Mouse (Mus musculus) G1E (cell line): ENCODE data around the gene Pde2a. TPM values are rescaled to one million over a fixed set of nuclear protein-coding genes. Genes with fewer than 3 reads are reported as not detected.

Source experiments
- ATAC-seq: 2 replicates; pipeline ENCODE4 v1.8.0; 2016; ENCODE audit warnings: mild to moderate bottlenecking; ENCODE audit not compliant: insufficient number of reproducible peaks, poor library complexity, low FRiP score, severe bottlenecking; ENCODE audit errors: extremely low read depth
- DNase-seq: peaks from one replicate; pipeline ENCODE4 v3.0.0; 2012; ENCODE audit warnings: low spot score
- H3K27me3 ChIP-seq: 2 replicates; pipeline ENCODE4 v1.6.1; 2012; ENCODE audit warnings: mild to moderate bottlenecking, low read length, inconsistent platforms; ENCODE audit not compliant: insufficient read depth
- H3K36me3 ChIP-seq: replicated peaks from 2 replicates; pipeline ENCODE3; 2012; ENCODE audit warnings: mild to moderate bottlenecking, inconsistent platforms
- H3K4me1 ChIP-seq: 2 replicates; pipeline ENCODE4 v1.6.1; 2012; ENCODE audit warnings: low read depth, low read length, inconsistent platforms, mixed read lengths; ENCODE audit not compliant: insufficient read depth
- H3K4me3 ChIP-seq: 2 replicates; pipeline ENCODE4 v1.5.1; 2012; ENCODE audit warnings: low read depth, mild to moderate bottlenecking, inconsistent platforms, low read length, moderate library complexity, mixed read lengths
- H3K9me3 ChIP-seq: replicated peaks from 2 replicates; pipeline ENCODE4 v1.6.1; 2012; ENCODE audit warnings: inconsistent platforms
- CTCF ChIP-seq: IDR thresholded peaks from 2 replicates; pipeline ENCODE4 v1.5.1; 2012; ENCODE audit warnings: low read depth, low read length, inconsistent platforms, mixed read lengths
- GATA1 ChIP-seq: IDR thresholded peaks from 2 replicates; pipeline ENCODE4 v1.6.1; 2012; ENCODE audit warnings: borderline replicate concordance, low read length, inconsistent platforms, mixed read lengths
- GATA2 ChIP-seq: IDR thresholded peaks from 2 replicates; pipeline ENCODE4 v1.6.1; 2012; ENCODE audit warnings: low read depth, low read length, inconsistent platforms, borderline replicate concordance
- POLR2AphosphoS5 ChIP-seq: IDR thresholded peaks from 2 replicates; pipeline ENCODE4 v1.6.1; 2012; ENCODE audit warnings: low read depth, low read length, inconsistent platforms; ENCODE audit not compliant: insufficient replicate concordance
- TAL1 ChIP-seq: conservative IDR thresholded peaks from 2 replicates; pipeline ENCODE4 v1.6.1; 2012; ENCODE audit warnings: low read depth, low read length, inconsistent platforms, mixed read lengths
- polyA plus RNA-seq: library from polyadenylated mRNA; stranded (reverse); fragments of >175 nt; gene quantifications from 2 replicates; pipeline ENCODE4 v1.2.3, GENCODE M21; 2012
- total RNA-seq, 2 experiments: library from RNA; stranded (forward) in 1 of 2; stranded (reverse) in 1 of 2; fragments of 200-1000 nt in 1 of 2; fragments of >200 nt in 1 of 2; fragmentation: Nextera tagmentation in 1 of 2; gene quantifications; 2 replicates each; pipeline ENCODE4 v1.2.3; 2014 to 2017

Pde2a gene
- total and polyA plus RNA-seq, 3 experiments, result 0.55 TPM; not detected in 2

- no peaks in the 10 kb centered on the region for H3K9me3 ChIP-seq
- ATAC-seq (no peak), DNase-seq (no peak)
- H3K4me1 ChIP-seq, result no peaks in the 10 kb centered on the region
- TF ChIP-seq TAL1 (no peak), GATA2 (no peak), CTCF (no peak), GATA1 (no peak), POLR2AphosphoS5 (no peak)
- no peak overlapping the region for H3K4me3 ChIP-seq
- no peaks in the 10 kb centered on the region for H3K36me3 ChIP-seq
- peaks cover 11% of the 10 kb centered on the region; the same call in 1 of the 2 replicates for H3K27me3 ChIP-seq
These were observed 36.3 kb downstream of the Pde2a start for GRCm38 (mm10) chr7:101457801-101458200.

- TF ChIP-seq GATA1, result no peak
- no peak for TF ChIP-seq TAL1
- TF ChIP-seq CTCF, result no peak
- no peak for TF ChIP-seq GATA2
- TF ChIP-seq POLR2AphosphoS5, result no peak
- Histone ChIP-seq H3K9me3 (no peaks in the 10 kb centered on the region), H3K27me3 (peaks cover 11% of the 10 kb centered on the region; the same call in 1 of the 2 replicates), H3K36me3 (no peaks in the 10 kb centered on the region), H3K4me3 (no peak overlapping the region), H3K4me1 (no peaks in the 10 kb centered on the region)
- DNase-seq (no peak), ATAC-seq (no peak)
These were observed 36.8 kb downstream of the Pde2a start for GRCm38 (mm10) chr7:101458278-101458781.

- DNase-seq (no peak), ATAC-seq (no peak)
- peaks cover 17% of the 10 kb centered on the region; the same call in 1 of the 2 replicates for H3K27me3 ChIP-seq
- no peak for TF ChIP-seq CTCF
- TF ChIP-seq POLR2AphosphoS5, result no peak
- no peak for TF ChIP-seq GATA2
- TF ChIP-seq GATA1, result no peak
- no peak for TF ChIP-seq TAL1
- no peaks in the 10 kb centered on the region for H3K4me1 ChIP-seq
- no peak overlapping the region for H3K4me3 ChIP-seq
- no peaks in the 10 kb centered on the region for H3K36me3 ChIP-seq
- no peaks in the 10 kb centered on the region for H3K9me3 ChIP-seq
These were observed 37.9 kb downstream of the Pde2a start for GRCm38 (mm10) chr7:101459305-101459813.

- no peak overlapping the region for H3K4me3 ChIP-seq
- DNase-seq (no peak), ATAC-seq (no peak)
- no peaks in the 10 kb centered on the region for H3K9me3 ChIP-seq
- H3K4me1 ChIP-seq, result no peaks in the 10 kb centered on the region
- no peak for TF ChIP-seq POLR2AphosphoS5
- no peak for TF ChIP-seq GATA1
- no peak for TF ChIP-seq CTCF
- TF ChIP-seq GATA2, result no peak
- peaks cover 20% of the 10 kb centered on the region for H3K27me3 ChIP-seq
- no peaks in the 10 kb centered on the region for H3K36me3 ChIP-seq
These were observed 38.6 kb downstream of the Pde2a start for GRCm38 (mm10) chr7:101459923-101460607.

GRCm38 (mm10) chr7:101460608-101460957 is 39.1 kb downstream of the Pde2a start:
- Histone ChIP-seq H3K9me3 (no peaks in the 10 kb centered on the region), H3K4me3 (no peak overlapping the region), H3K36me3 (no peaks in the 10 kb centered on the region), H3K27me3 (peaks cover 22% of the 10 kb centered on the region), H3K4me1 (no peaks in the 10 kb centered on the region)
- no peak for DNase-seq
- TF ChIP-seq CTCF (no peak), GATA2 (no peak), POLR2AphosphoS5 (no peak)
- ATAC-seq, result no peak

- no peak for ATAC-seq
- Histone ChIP-seq H3K36me3 (no peaks in the 10 kb centered on the region), H3K4me1 (no peaks in the 10 kb centered on the region), H3K9me3 (no peaks in the 10 kb centered on the region), H3K4me3 (no peak overlapping the region), H3K27me3 (peaks cover 20% of the 10 kb centered on the region)
- DNase-seq, result no peak
- TF ChIP-seq POLR2AphosphoS5 (no peak), GATA2 (no peak), GATA1 (no peak), CTCF (no peak), TAL1 (no peak)
These were observed 40.1 kb downstream of the Pde2a start for GRCm38 (mm10) chr7:101461571-101461970.
